Mouse (Mus musculus) myocyte (in vitro differentiated cells): Measurements from ENCODE around the gene Lmtk2.

Source experiments
- E2F4 ChIP-seq: IDR thresholded peaks from one replicate; pipeline ENCODE4 v1.6.1; 2011; ENCODE audit warnings: mild to moderate bottlenecking, control low read depth, moderate library complexity; ENCODE audit not compliant: insufficient read depth
- MAX ChIP-seq: IDR thresholded peaks from one replicate; pipeline ENCODE4 v1.6.1; 2011; ENCODE audit warnings: low read depth, mild to moderate bottlenecking, control low read depth
- MYOD1 ChIP-seq, 3 experiments: IDR thresholded peaks; one replicate each; pipeline ENCODE4 v1.6.1; 2011; ENCODE audit warnings: control low read depth in 2 of 3, low read depth in 2 of 3, mild to moderate bottlenecking in 2 of 3, moderate library complexity in 1 of 3; ENCODE audit not compliant: insufficient read length in 2 of 3, control insufficient read depth in 1 of 3
- POLR2A ChIP-seq: IDR thresholded peaks from one replicate; pipeline ENCODE4 v1.6.1; 2011; ENCODE audit warnings: low read depth, mild to moderate bottlenecking, control low read depth, moderate library complexity; ENCODE audit not compliant: insufficient read length
- POLR2AphosphoS2 ChIP-seq: IDR thresholded peaks from one replicate; pipeline ENCODE4 v1.6.1; 2011; ENCODE audit warnings: low read depth, control low read depth; ENCODE audit not compliant: insufficient read length
- REST ChIP-seq: IDR thresholded peaks from one replicate; pipeline ENCODE4 v1.6.1; 2011; ENCODE audit warnings: mild to moderate bottlenecking, control low read depth, moderate library complexity; ENCODE audit not compliant: insufficient read depth, insufficient read length
- TCF12 ChIP-seq: IDR thresholded peaks from one replicate; pipeline ENCODE4 v1.6.1; 2011; ENCODE audit warnings: mild to moderate bottlenecking, control low read depth; ENCODE audit not compliant: poor library complexity, insufficient read depth, severe bottlenecking
- USF1 ChIP-seq: IDR thresholded peaks from one replicate; pipeline ENCODE4 v1.6.1; 2011; ENCODE audit warnings: low read depth, mild to moderate bottlenecking, control low read depth, moderate library complexity

DNA sequence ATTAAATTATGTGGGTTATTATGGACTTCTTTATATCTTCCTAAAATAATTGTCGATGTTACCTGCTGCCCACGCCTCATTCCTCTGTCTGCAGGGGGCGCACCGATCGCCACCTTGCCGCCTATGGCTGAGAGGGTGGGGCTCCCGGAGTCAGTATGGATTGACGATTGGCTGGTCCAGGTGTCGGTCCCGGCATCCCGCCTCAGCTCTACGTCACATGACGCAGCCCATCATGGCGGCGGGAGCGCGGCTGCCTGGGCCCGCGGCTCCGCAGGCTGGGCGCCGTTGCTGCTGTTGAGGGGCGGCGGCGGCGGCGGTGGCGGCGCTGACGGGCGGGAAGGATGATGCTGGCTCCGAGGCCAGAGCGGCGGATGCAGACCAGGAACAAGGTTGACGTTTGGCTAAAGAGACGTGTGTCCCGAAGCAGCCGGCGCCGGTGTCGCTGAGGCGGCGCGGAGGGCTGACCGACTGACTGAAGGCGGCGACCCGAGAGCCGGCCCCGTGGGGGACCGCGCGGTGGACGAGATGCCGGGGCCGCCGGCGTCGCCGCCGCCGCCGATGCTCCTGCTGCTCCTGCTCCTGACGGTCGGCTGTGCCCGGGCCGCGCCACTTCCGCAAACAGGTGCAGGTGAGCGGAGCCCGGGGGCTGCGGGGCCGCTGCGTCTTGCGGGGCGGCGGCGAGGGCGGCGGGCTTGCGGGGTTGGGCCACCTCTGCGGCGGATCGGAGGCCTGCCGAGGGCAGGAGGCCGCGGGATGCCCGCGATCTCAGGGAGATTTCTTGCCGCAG lies at the start of gene Lmtk2:
- peak in 2 of 3 experiments; percentile 30 to 35 for TF ChIP-seq MYOD1 (IDR thresholded peaks at IDR 0.05; ENCODE audit: control insufficient read depth in 1 of 3, insufficient read length in 2 of 3, low read depth in 2 of 3)
- peak; percentile 87 for TF ChIP-seq POLR2AphosphoS2
- TF ChIP-seq POLR2A, result peak; percentile 96
- TF ChIP-seq REST, result no peak
- TF ChIP-seq MAX, result no peak
- peak; percentile 24 for TF ChIP-seq E2F4
- peak; percentile 77 for TF ChIP-seq USF1
- no peak for TF ChIP-seq TCF12
